Mouse (Mus musculus): ENCODE data around the gene Smarce1. TPM values are rescaled to one million over a fixed set of nuclear protein-coding genes. Genes with fewer than 3 reads are reported as not detected.

Gene Smarce1
- total and polyA plus RNA-seq, 3 experiments = 243 to 277 TPM; not detected in 1

GRCm38 (mm10) chr11:99255316-99255715 lies 24.5 kb upstream of the Smarce1 start:
- H3K4me1 ChIP-seq (ENCODE audit: control insufficient read depth in 1 of 2, insufficient read depth in 2 of 2, low read length in 2 of 2) = no peaks in the 10 kb centered on the region
- no peaks in the 10 kb centered on the region for H3K79me2 ChIP-seq (ENCODE audit: control insufficient read depth, insufficient read depth, low read length, poor library complexity)
- no peak overlapping the region for H3K9ac ChIP-seq (ENCODE audit: control insufficient read depth, low read depth, low read length, poor library complexity, severe bottlenecking)
- no peak overlapping the region for H3K4me3 ChIP-seq (ENCODE audit: control insufficient read depth in 1 of 2, insufficient read depth in 1 of 2, low read depth in 2 of 2, low read length in 2 of 2)
- TF ChIP-seq E2F4 (IDR thresholded peaks at IDR 0.05; ENCODE audit: borderline replicate concordance, low read depth, low read length) = no peak
- no peak for TF ChIP-seq KAT2A (conservative IDR thresholded peaks at IDR 0.05; ENCODE audit: low read depth, low read length)
- TF ChIP-seq MXI1 (IDR thresholded peaks at IDR 0.05; ENCODE audit: low read depth, low read length) = no peak
- no peak for TF ChIP-seq EP300 (IDR thresholded peaks at IDR 0.05; ENCODE audit: low read depth in 1 of 2, low read length in 2 of 2)
- no peak for TF ChIP-seq POLR2AphosphoS2 (IDR thresholded peaks at IDR 0.05; ENCODE audit: low read length)
- TF ChIP-seq NRF1 (IDR thresholded peaks at IDR 0.05; ENCODE audit: insufficient read depth, low read depth, low read length, poor library complexity, severe bottlenecking) = no peak
- TF ChIP-seq ELF1 (IDR thresholded peaks at IDR 0.05; ENCODE audit: low read depth, low read length) = no peak
- TF ChIP-seq TBP (IDR thresholded peaks at IDR 0.05; ENCODE audit: low read depth, low read length) = no peak
- TF ChIP-seq RAD21 (IDR thresholded peaks at IDR 0.05; ENCODE audit: low read depth, low read length) = no peak
- TF ChIP-seq USF1 (IDR thresholded peaks at IDR 0.05; ENCODE audit: low read depth, low read length) = no peak
- TF ChIP-seq CHD2 (IDR thresholded peaks at IDR 0.05; ENCODE audit: low read length) = no peak
- no peak for TF ChIP-seq MEF2A (IDR thresholded peaks at IDR 0.05; ENCODE audit: extremely low read depth, insufficient replicate concordance, low read depth, low read length, poor library complexity, severe bottlenecking)
- TF ChIP-seq MAX (IDR thresholded peaks at IDR 0.05; ENCODE audit: low read length) = no peak
- TF ChIP-seq RCOR1 (IDR thresholded peaks at IDR 0.05; ENCODE audit: low read depth, low read length) = no peak
- no peak for TF ChIP-seq POLR2A (IDR thresholded peaks at IDR 0.05; ENCODE audit: control insufficient read depth in 1 of 2, insufficient read depth in 1 of 2, low read depth in 1 of 2, low read length in 2 of 2, poor library complexity in 1 of 2)
- TF ChIP-seq SMC3 (IDR thresholded peaks at IDR 0.05; ENCODE audit: low read depth, low read length) = no peak
- no peak for TF ChIP-seq TAL1 (IDR thresholded peaks at IDR 0.05; ENCODE audit: low read length)
- DNase-seq (ENCODE audit: low read depth, low spot score) = no peak
- no peaks in the 10 kb centered on the region for H3K36me3 ChIP-seq (ENCODE audit: control insufficient read depth in 1 of 2, insufficient read depth in 2 of 2, low read length in 2 of 2)
- no peak overlapping the region for H3K27ac ChIP-seq (ENCODE audit: control insufficient read depth, low read depth, low read length)
- no peaks in the 10 kb centered on the region for H3K9me3 ChIP-seq (replicated peaks; ENCODE audit: insufficient read depth, low read length)
- no peaks in the 10 kb centered on the region for H3K27me3 ChIP-seq (ENCODE audit: control insufficient read depth in 1 of 2, insufficient read depth in 2 of 2, low read length in 2 of 2)

GRCm38 (mm10) chr11:99253893-99254292 lies 23.1 kb upstream of the Smarce1 start:
- Histone ChIP-seq H3K9me3 (replicated peaks; ENCODE audit: insufficient read depth, low read length) (no peaks in the 10 kb centered on the region), H3K36me3 (ENCODE audit: control insufficient read depth in 1 of 2, insufficient read depth in 2 of 2, low read length in 2 of 2) (no peaks in the 10 kb centered on the region), H3K79me2 (ENCODE audit: control insufficient read depth, insufficient read depth, low read length, poor library complexity) (no peaks in the 10 kb centered on the region), H3K27ac (ENCODE audit: control insufficient read depth, low read depth, low read length) (no peak overlapping the region), H3K4me3 (ENCODE audit: control insufficient read depth in 1 of 2, insufficient read depth in 1 of 2, low read depth in 2 of 2, low read length in 2 of 2) (no peak overlapping the region), H3K27me3 (ENCODE audit: control insufficient read depth in 1 of 2, insufficient read depth in 2 of 2, low read length in 2 of 2) (no peaks in the 10 kb centered on the region), H3K9ac (ENCODE audit: control insufficient read depth, low read depth, low read length, poor library complexity, severe bottlenecking) (no peak overlapping the region), H3K4me1 (ENCODE audit: control insufficient read depth in 1 of 2, insufficient read depth in 2 of 2, low read length in 2 of 2) (no peaks in the 10 kb centered on the region)
- TF ChIP-seq CTCF (IDR thresholded peaks at IDR 0.05 in 2 of 3, conservative IDR thresholded peaks at IDR 0.05 in 1 of 3; ENCODE audit: control insufficient read depth in 1 of 3, insufficient read depth in 1 of 3, low read depth in 2 of 3, low read length in 3 of 3, poor library complexity in 1 of 3, severe bottlenecking in 1 of 3) (peak in 2 of 3 experiments; percentile 12 to 22; a peak in 1 of 6 replicates), TBP (IDR thresholded peaks at IDR 0.05; ENCODE audit: low read depth, low read length) (no peak)
- no peak for DNase-seq (ENCODE audit: low read depth, low spot score)

All from MEL (cell line).